In genomic region chr5:107791966-107792365, GRCm38 (mm10) we compare ENCODE assay signal across 23 mouse cellular contexts. TPM values are rescaled to one million over a fixed set of nuclear protein-coding genes. Genes with fewer than 3 reads are reported as not detected.
"Had no signal": no experiment of that assay in that cellular context is flagged by ENCODE, and none has a peak within 500 bp of the region (broad histone marks: within the 10 kb centered on the region; RNA-seq: fewer than 3 reads in every experiment).

No protein-coding gene starts in this region.

- H3K4me3 ChIP-seq: intestine, embryonic 15.5 days; layer of hippocampus, adult 2 months; lung, embryonic 15.5 days; midbrain, embryonic 12.5 days; midbrain, embryonic 15.5 days; neural tube, embryonic 12.5 days; neural tube, embryonic 15.5 days had no signal

- DNase-seq: layer of hippocampus, adult 9-11 months; lung, adult 18-20 months; lung, postnatal 10 days; lung, postnatal 36 days; right cerebral cortex, adult 18-20 months; right cerebral cortex, postnatal 14 days; spleen, adult 18-20 months; thymus, adult 18-20 months; thymus, postnatal 36 days had no signal

- H3K9me3 ChIP-seq: intestine, embryonic 15.5 days; lung, embryonic 15.5 days; midbrain, embryonic 12.5 days; midbrain, embryonic 15.5 days; neural tube, embryonic 12.5 days; neural tube, embryonic 15.5 days had no signal

- H3K27ac ChIP-seq: intestine, embryonic 15.5 days; kidney, postnatal 0 days; layer of hippocampus, adult 2 months; lung, embryonic 15.5 days; midbrain, embryonic 12.5 days; midbrain, embryonic 15.5 days; neural tube, embryonic 12.5 days; neural tube, embryonic 15.5 days had no signal

- H3K27me3 ChIP-seq: intestine, embryonic 15.5 days; lung, embryonic 15.5 days; midbrain, embryonic 12.5 days; midbrain, embryonic 15.5 days; neural tube, embryonic 12.5 days; neural tube, embryonic 15.5 days had no signal

- H3K4me1 ChIP-seq: midbrain, embryonic 12.5 days; midbrain, embryonic 15.5 days; neural tube, embryonic 12.5 days; neural tube, embryonic 15.5 days had no signal

- H3K9ac ChIP-seq: intestine, embryonic 15.5 days; lung, embryonic 15.5 days; midbrain, embryonic 12.5 days; midbrain, embryonic 15.5 days; neural tube, embryonic 12.5 days; neural tube, embryonic 15.5 days had no signal

- H3K36me3 ChIP-seq: midbrain, embryonic 12.5 days; midbrain, embryonic 15.5 days had no signal

- ATAC-seq: intestine, embryonic 15.5 days; midbrain, embryonic 15.5 days had no signal

- H3K4me2 ChIP-seq: intestine, embryonic 15.5 days; lung, embryonic 15.5 days; midbrain, embryonic 12.5 days; midbrain, embryonic 15.5 days; neural tube, embryonic 12.5 days; neural tube, embryonic 15.5 days had no signal

RNA-seq across cellular contexts. Expression of gene Ube2d2b, which starts 37.9 kb away (rescaled TPM):
- total RNA-seq: layer of hippocampus, adult 2 months; layer of hippocampus, postnatal 25 days; left cerebral cortex, adult 18-20 months; left cerebral cortex, postnatal 36 days had no signal
- polyA plus RNA-seq: intestine, embryonic 15.5 days; kidney, postnatal 0 days; large intestine, adult 2 months; limb, embryonic 14.5 days; urinary bladder, adult 2 months had no signal
